8 mouse cellular contexts compared by ENCODE assay signal in genomic region chr9:102719936-102720566, GRCm38 (mm10). TPM values are rescaled to one million over a fixed set of nuclear protein-coding genes. Genes with fewer than 3 reads are reported as not detected.
DNase-seq lines count a peak whose midpoint lies in the region; ATAC-seq and TF ChIP-seq lines count a peak whose summit lies in the region.

No protein-coding gene starts in this region.

- peaks cover 54% of the 10 kb centered on the region for H3K36me3 ChIP-seq in heart, postnatal 0 days (replicated peaks; ENCODE audit: control insufficient read depth, insufficient read depth, low read length)
- peaks cover 48% of the 10 kb centered on the region for H3K36me3 ChIP-seq in limb, embryonic 15.5 days

- no peaks in the 10 kb centered on the region for H3K9me3 ChIP-seq in heart, postnatal 0 days (replicated peaks; ENCODE audit: control insufficient read depth, low read length)
- H3K9me3 ChIP-seq in limb, embryonic 15.5 days = no peaks in the 10 kb centered on the region

- WGBS in heart, postnatal 0 days = 21% methylated on average over 17 of the region's 17 CpGs
- WGBS in limb, embryonic 15.5 days = 57% methylated on average over 17 of the region's 17 CpGs

- H3K4me1 ChIP-seq in heart, postnatal 0 days (ENCODE audit: control insufficient read depth, insufficient read depth) = peaks cover 66% of the 10 kb centered on the region
- peaks cover 78% of the 10 kb centered on the region for H3K4me1 ChIP-seq in limb, embryonic 15.5 days

- TF ChIP-seq CTCF in heart, postnatal 0 days (IDR thresholded peaks at IDR 0.05; ENCODE audit: low read depth) = no peak

- peak overlapping the region; percentile 96 for H3K4me3 ChIP-seq in heart, postnatal 0 days (ENCODE audit: low read depth, low read length)
- peak overlapping the region; percentile 66 for H3K4me3 ChIP-seq in limb, embryonic 15.5 days

- peak; percentile 67 for DNase-seq in 3134 (ENCODE audit: extremely low read depth, insufficient read length, low spot score)
- DNase-seq in ES-CJ7 (ENCODE audit: low read depth, low spot score) = peak; percentile 53
- no peak for DNase-seq in heart, postnatal 0 days (ENCODE audit: low spot score)
- no peak for DNase-seq in spleen, postnatal 36 days (ENCODE audit: low spot score in 2 of 2)
- DNase-seq in layer of hippocampus, adult 18-20 months (ENCODE audit: low spot score in 2 of 2) = no peak

- peak overlapping the region; percentile 94 for H3K4me2 ChIP-seq in heart, postnatal 0 days (ENCODE audit: low read depth, low read length)
- H3K4me2 ChIP-seq in limb, embryonic 15.5 days = peak overlapping the region; percentile 81

- H3K27me3 ChIP-seq in heart, postnatal 0 days (ENCODE audit: control insufficient read depth, insufficient read depth, low read length) = no peaks in the 10 kb centered on the region
- no peaks in the 10 kb centered on the region for H3K27me3 ChIP-seq in limb, embryonic 15.5 days

- peak overlapping the region; percentile 100 for H3K9ac ChIP-seq in heart, postnatal 0 days (replicated peaks; ENCODE audit: low read depth, low read length)
- peak overlapping the region; percentile 94 for H3K9ac ChIP-seq in limb, embryonic 15.5 days

- peak overlapping the region; percentile 100 for H3K27ac ChIP-seq in heart, postnatal 0 days (ENCODE audit: low read depth)
- H3K27ac ChIP-seq in limb, embryonic 15.5 days = peak overlapping the region; percentile 99

- no peak for TF ChIP-seq EP300 in heart, postnatal 0 days (IDR thresholded peaks at IDR 0.05; ENCODE audit: low read depth)

- no peak for ATAC-seq in heart, postnatal 0 days (ENCODE audit: insufficient read depth, low read depth)
- ATAC-seq in limb, embryonic 15.5 days (ENCODE audit: insufficient number of reproducible peaks, low FRiP score, low TSS enrichment, low read depth) = no peak
- ATAC-seq in inflammation-experienced regulatory T-cells, adult 6 months = no peak
- no peak for ATAC-seq in cerebellum, adult (ENCODE audit: insufficient number of reproducible peaks, low FRiP score, low TSS enrichment)

RNA-seq across cellular contexts. Expression of gene Amotl2, which starts 3.6 kb away (rescaled TPM):
- 115 and 221 TPM in 2 replicates for total RNA-seq in heart, postnatal 0 days (2014; rRNA removed; ENCODE audit: low replicate concordance)
- polyA plus RNA-seq in heart, postnatal 0 days (2015; fragmentation: Nextera tagmentation; extraction: Ambion mirVana) = 25.3 and 26.0 TPM in 2 replicates
- polyA plus RNA-seq in limb, embryonic 15.5 days (2015; fragmentation: Nextera tagmentation; extraction: Ambion mirVana) = 60.7 and 61.5 TPM in 2 replicates
- under 1 TPM in 1 of 3 experiments, not detected in 2; 0.21 TPM for polyA plus RNA-seq in inflammation-experienced regulatory T-cells, adult 6 months (2017; shearing (Covaris generic))
- total RNA-seq in layer of hippocampus, adult 18-20 months (2021) = 10 to 100 TPM; 19.2 to 20.5 TPM

Comparison
In these comparisons a context has a peak if more than half of its experiments do, and no peak if none do; other contexts are left out.
1. DNase-seq: peak in 3134 (single experiment) and ES-CJ7 (single experiment); none in heart, postnatal 0 days (single experiment), spleen, postnatal 36 days (0 of 2) and layer of hippocampus, adult 18-20 months (0 of 2).
2. RNA of gene Amotl2, which starts 3.6 kb away (polyA plus RNA-seq): 60.7 to 61.5 TPM in limb, embryonic 15.5 days and 25.3 to 26.0 TPM in heart, postnatal 0 days; 0.21 TPM in inflammation-experienced regulatory T-cells, adult 6 months; every median in the first group is over 10 times any median in the second.